Mouse (Mus musculus): ENCODE results near the gene Smarca2. TPM values are rescaled to one million over a fixed set of nuclear protein-coding genes. Genes with fewer than 3 reads are reported as not detected.
A peak's percentile ranks its signal among the peaks of the same experiment; 100 is the strongest.

Gene Smarca2
- polyA plus RNA-seq, 1 experiment from 2014 or later, result 60.0 TPM

DNA sequence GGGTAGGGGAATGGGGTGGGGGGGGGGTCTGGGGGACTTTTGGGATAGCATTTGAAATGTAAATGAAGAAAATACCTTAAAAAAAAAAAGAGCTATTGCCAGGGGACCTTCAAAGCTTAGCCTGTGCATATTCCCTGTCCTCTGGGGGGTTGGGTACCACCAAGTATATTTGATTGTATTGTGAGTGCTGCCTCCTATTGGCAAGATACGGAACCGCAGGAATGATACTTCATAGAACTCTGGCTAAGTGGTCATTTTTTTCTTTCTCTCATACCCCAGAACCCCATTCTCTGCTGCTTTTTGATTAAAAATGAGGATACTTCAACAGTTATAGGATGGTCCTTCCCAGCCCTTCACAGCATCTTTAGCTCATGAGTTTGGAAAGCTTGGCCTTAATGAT is 106.4 kb downstream of the Smarca2 start:
- H3K4me3 ChIP-seq (replicated peaks), result no peak overlapping the region
- no peaks in the 10 kb centered on the region for H3K4me1 ChIP-seq
- ATAC-seq (ENCODE audit: low FRiP score), result no peak
- 4% methylated on average over 2 of the region's 2 CpGs for WGBS
- H3K27me3 ChIP-seq, result no peaks in the 10 kb centered on the region; the same call in 1 of the 2 replicates
- no peak overlapping the region for H3K9ac ChIP-seq
- no peaks in the 10 kb centered on the region for H3K9me3 ChIP-seq
- no peak overlapping the region for H3K27ac ChIP-seq
- no peak overlapping the region for H3K4me2 ChIP-seq
- H3K36me3 ChIP-seq (replicated peaks), result no peaks in the 10 kb centered on the region

DNA sequence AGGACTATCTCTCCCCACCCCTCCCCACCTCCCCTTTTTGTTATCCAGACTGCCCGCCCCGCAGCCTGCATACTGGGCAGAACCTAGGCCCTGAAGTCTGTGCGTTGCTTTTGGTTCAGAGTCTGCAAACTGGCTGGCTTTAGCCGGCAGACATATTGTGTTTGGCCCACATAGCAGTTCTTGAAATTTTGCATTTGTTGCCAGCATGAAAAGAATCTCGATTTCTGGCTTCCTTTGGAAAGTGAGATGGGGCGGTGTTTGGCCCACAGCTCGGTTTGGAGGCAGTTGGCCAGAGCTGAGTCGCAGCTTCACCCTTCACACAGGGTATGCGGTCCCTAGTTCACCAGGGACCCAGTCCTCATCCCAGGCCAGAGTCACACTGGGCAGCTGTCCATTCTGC is 111.4 kb downstream of the Smarca2 start:
- no peaks in the 10 kb centered on the region for H3K36me3 ChIP-seq (replicated peaks)
- no peak for ATAC-seq (ENCODE audit: low FRiP score)
- no peaks in the 10 kb centered on the region for H3K9me3 ChIP-seq
- peaks cover 6% of the 10 kb centered on the region; the same call in 1 of the 2 replicates for H3K4me1 ChIP-seq
- H3K27ac ChIP-seq, result no peak overlapping the region
- H3K4me2 ChIP-seq, result no peak overlapping the region
- WGBS, result 85% methylated on average over 9 of the region's 9 CpGs
- no peak overlapping the region for H3K4me3 ChIP-seq (replicated peaks)
- no peaks in the 10 kb centered on the region for H3K27me3 ChIP-seq
- no peak overlapping the region for H3K9ac ChIP-seq

- no peak overlapping the region for H3K9ac ChIP-seq
- H3K27me3 ChIP-seq, result no peaks in the 10 kb centered on the region
- H3K9me3 ChIP-seq, result no peaks in the 10 kb centered on the region
- no peak overlapping the region for H3K4me2 ChIP-seq
- H3K27ac ChIP-seq, result no peak overlapping the region
- 44% methylated on average over 6 of the region's 6 CpGs for WGBS
- 0 out of 2 replicates have a peak, but pooled peaks have one; percentile 23 for ATAC-seq (ENCODE audit: low FRiP score)
- no peak overlapping the region for H3K4me3 ChIP-seq (replicated peaks)
- H3K36me3 ChIP-seq (replicated peaks), result no peaks in the 10 kb centered on the region
- H3K4me1 ChIP-seq, result peaks cover 6% of the 10 kb centered on the region; the same call in 1 of the 2 replicates
Observed at GRCm38 (mm10) chr19:26718221-26718620, 113.4 kb downstream of the Smarca2 start.

DNA sequence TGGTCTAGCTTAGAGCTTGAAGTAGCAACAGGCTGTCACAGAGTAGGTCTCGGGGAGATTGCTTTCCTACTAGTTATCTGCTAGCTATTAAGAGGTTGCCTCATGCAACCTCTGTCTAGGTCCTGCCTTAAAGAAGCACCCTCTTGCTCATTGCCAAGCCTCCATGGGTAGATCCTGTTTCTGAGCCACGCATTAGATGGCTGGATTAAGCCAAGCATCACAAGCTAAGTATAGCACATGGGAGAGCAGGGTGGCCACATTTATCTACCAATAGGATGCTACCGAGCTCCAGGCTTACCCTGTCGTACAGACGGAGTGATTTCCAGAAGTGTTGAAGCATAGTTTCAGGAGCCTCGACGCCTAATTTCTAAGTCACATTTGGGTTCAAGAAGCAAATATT is 114.3 kb downstream of the Smarca2 start:
- Histone ChIP-seq H3K4me1 (peaks cover 6% of the 10 kb centered on the region; the same call in 1 of the 2 replicates), H3K27me3 (no peaks in the 10 kb centered on the region), H3K4me2 (no peak overlapping the region), H3K9me3 (no peaks in the 10 kb centered on the region), H3K4me3 (replicated peaks) (no peak overlapping the region), H3K36me3 (replicated peaks) (no peaks in the 10 kb centered on the region), H3K9ac (no peak overlapping the region), H3K27ac (no peak overlapping the region)
- 94% methylated on average over 7 of the region's 7 CpGs for WGBS
- no peak for ATAC-seq (ENCODE audit: low FRiP score)

GRCm38 (mm10) chr19:26721741-26722140 is 116.9 kb downstream of the Smarca2 start:
- Histone ChIP-seq H3K9me3 (no peaks in the 10 kb centered on the region), H3K36me3 (replicated peaks) (no peaks in the 10 kb centered on the region), H3K9ac (no peak overlapping the region), H3K27me3 (no peaks in the 10 kb centered on the region), H3K4me2 (no peak overlapping the region), H3K4me1 (peaks cover 6% of the 10 kb centered on the region; the same call in 1 of the 2 replicates), H3K4me3 (replicated peaks) (no peak overlapping the region), H3K27ac (no peak overlapping the region)
- ATAC-seq (ENCODE audit: low FRiP score), result no peak
- 84% methylated on average over 6 of the region's 6 CpGs for WGBS

DNA sequence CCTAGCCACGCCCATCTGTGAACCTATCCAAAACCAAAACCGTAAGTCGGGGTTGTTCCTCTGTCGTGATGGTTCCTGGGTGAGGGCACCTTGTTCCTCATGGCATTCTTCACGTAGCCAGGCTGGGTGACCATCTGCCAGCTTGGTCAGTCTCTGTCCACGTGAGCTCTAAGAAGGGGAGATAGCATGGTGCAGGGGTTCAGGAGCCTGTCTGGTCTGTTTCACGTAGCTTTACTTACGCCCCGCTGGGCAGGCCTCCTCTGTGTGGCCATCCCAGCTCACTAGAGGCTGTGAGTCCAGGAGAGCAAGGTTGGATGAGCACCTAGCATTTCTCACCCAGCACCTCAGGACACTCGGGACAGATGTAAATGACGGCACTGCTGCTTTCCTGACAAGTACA is 119.0 kb downstream of the Smarca2 start:
- no peak overlapping the region for H3K27ac ChIP-seq
- WGBS, result 88% methylated on average over 11 of the region's 11 CpGs
- H3K4me3 ChIP-seq (replicated peaks), result no peak overlapping the region
- H3K9ac ChIP-seq, result no peak overlapping the region
- no peaks in the 10 kb centered on the region for H3K36me3 ChIP-seq (replicated peaks)
- no peak overlapping the region for H3K4me2 ChIP-seq
- no peak for ATAC-seq (ENCODE audit: low FRiP score)
- H3K27me3 ChIP-seq, result no peaks in the 10 kb centered on the region
- H3K4me1 ChIP-seq, result no peaks in the 10 kb centered on the region; the same call in 1 of the 2 replicates
- H3K9me3 ChIP-seq, result no peaks in the 10 kb centered on the region

GRCm38 (mm10) chr19:26724626-26725025 is 119.8 kb downstream of the Smarca2 start:
- ATAC-seq (ENCODE audit: low FRiP score), result no peak
- Histone ChIP-seq H3K4me2 (no peak overlapping the region), H3K9ac (no peak overlapping the region), H3K27me3 (no peaks in the 10 kb centered on the region), H3K4me1 (no peaks in the 10 kb centered on the region; the same call in 1 of the 2 replicates), H3K36me3 (replicated peaks) (no peaks in the 10 kb centered on the region), H3K4me3 (replicated peaks) (no peak overlapping the region), H3K9me3 (no peaks in the 10 kb centered on the region), H3K27ac (no peak overlapping the region)
- 94% methylated on average over 3 of the region's 3 CpGs for WGBS

DNA sequence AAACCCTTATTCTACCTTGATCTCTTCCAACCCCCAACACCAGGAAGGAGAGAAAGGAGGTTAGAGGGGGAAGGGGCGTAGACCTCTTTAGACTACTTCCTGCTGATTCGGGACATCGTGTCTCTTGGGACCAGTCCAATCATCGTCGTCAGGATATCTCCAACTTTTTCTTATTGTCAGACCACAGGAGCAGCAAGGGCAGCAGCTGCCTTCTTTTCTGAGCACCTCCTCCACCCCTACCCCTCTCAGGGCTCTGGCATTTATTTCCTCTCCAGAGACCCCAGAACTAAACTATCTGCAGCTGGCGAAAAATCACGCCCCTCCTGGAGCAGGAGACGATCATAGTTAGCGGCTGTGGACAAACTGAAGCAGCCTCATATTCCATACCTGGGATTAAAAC is 122.9 kb downstream of the Smarca2 start:
- WGBS, result 89% methylated on average over 9 of the region's 9 CpGs

DNA sequence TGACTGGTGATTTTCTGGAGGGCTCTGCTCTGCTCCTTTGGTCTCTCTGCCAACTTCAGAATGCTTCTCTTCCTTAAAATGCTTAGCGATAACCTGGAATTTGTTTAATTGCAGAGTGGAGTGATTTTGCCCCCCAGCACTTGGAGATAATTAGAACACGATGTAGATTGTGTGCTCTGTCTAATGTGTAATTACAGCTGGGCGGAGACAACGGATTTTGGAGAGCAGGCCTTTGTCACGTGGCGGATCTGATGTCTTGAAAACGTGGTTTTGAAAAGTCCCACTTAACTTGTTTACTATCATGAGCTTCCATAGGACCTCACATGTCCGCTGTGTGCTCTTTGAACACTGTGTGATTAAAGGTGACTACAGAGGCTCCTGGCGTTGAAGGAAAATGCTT is 125.6 kb downstream of the Smarca2 start:
- Histone ChIP-seq H3K9ac (no peak overlapping the region), H3K4me2 (no peak overlapping the region), H3K27me3 (no peaks in the 10 kb centered on the region), H3K36me3 (replicated peaks) (no peaks in the 10 kb centered on the region), H3K27ac (no peak overlapping the region), H3K4me1 (peaks cover 7% of the 10 kb centered on the region), H3K9me3 (no peaks in the 10 kb centered on the region), H3K4me3 (replicated peaks) (no peak overlapping the region)
- ATAC-seq (ENCODE audit: low FRiP score), result no peak
- WGBS, result 40% methylated on average over 9 of the region's 9 CpGs

More for the DNA sequence above, 122.9 kb downstream of the Smarca2 start:
- ATAC-seq (ENCODE audit: low FRiP score), result no peak
- no peak overlapping the region for H3K4me2 ChIP-seq
- no peak overlapping the region for H3K27ac ChIP-seq
- no peaks in the 10 kb centered on the region; the same call in 1 of the 2 replicates for H3K4me1 ChIP-seq
- no peak overlapping the region for H3K4me3 ChIP-seq (replicated peaks)
- no peak overlapping the region for H3K9ac ChIP-seq
- no peaks in the 10 kb centered on the region for H3K27me3 ChIP-seq
- H3K9me3 ChIP-seq, result no peaks in the 10 kb centered on the region
- no peaks in the 10 kb centered on the region for H3K36me3 ChIP-seq (replicated peaks)

DNA sequence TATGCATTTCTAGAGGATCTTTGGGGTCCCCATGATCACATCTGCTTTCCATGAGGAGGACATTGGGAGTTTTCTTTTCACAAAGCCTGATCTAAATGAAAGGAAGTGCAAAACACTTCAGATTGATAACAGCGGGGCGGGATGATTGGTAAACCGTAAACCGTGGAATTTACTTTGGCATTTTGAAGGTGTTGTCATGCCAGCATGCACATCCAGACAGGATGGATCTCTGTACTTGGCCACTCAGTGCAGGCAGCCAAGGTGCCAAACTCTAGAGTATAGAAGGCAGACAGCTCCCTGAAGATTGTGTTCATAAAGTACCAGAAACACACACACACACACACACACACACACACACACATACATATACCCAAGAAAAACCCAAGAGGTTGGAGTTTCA is 126.3 kb downstream of the Smarca2 start:
- no peak for ATAC-seq (ENCODE audit: low FRiP score)
- no peak overlapping the region for H3K4me3 ChIP-seq (replicated peaks)
- H3K27me3 ChIP-seq, result no peaks in the 10 kb centered on the region
- H3K9ac ChIP-seq, result no peak overlapping the region
- no peaks in the 10 kb centered on the region for H3K36me3 ChIP-seq (replicated peaks)
- 89% methylated on average over 4 of the region's 4 CpGs for WGBS
- H3K4me2 ChIP-seq, result no peak overlapping the region
- H3K4me1 ChIP-seq, result peaks cover 7% of the 10 kb centered on the region
- no peaks in the 10 kb centered on the region for H3K9me3 ChIP-seq
- no peak overlapping the region for H3K27ac ChIP-seq

DNA sequence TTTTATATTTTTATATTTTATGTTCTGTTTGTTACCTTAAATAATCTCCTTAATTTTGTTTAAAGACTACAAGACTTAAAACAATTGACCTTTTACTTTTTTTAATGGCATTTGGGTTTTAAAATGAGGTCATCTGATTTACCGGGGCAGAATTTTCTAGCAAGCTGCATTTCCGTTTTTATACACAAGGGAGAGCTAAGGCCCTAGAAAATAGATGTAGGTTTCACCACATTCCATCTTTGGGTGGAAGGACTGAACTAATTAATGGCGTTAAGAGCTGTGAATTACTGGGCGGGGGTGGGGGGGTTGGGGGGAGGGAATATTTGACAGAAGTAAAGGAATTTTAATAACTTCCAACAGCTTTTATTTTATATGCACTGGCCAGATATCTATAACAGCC is 127.0 kb downstream of the Smarca2 start:
- peaks cover 7% of the 10 kb centered on the region for H3K4me1 ChIP-seq
- no peak overlapping the region for H3K9ac ChIP-seq
- H3K27ac ChIP-seq, result no peak overlapping the region
- H3K36me3 ChIP-seq (replicated peaks), result no peaks in the 10 kb centered on the region
- H3K9me3 ChIP-seq, result no peaks in the 10 kb centered on the region
- no peak overlapping the region for H3K4me3 ChIP-seq (replicated peaks)
- peak; percentile 64; the same call in 1 of the 2 replicates for ATAC-seq (ENCODE audit: low FRiP score)
- 0 out of 2 replicates have a peak overlapping the region, but pooled peaks have one; percentile 9 for H3K4me2 ChIP-seq
- WGBS, result 5% methylated on average over 4 of the region's 4 CpGs
- H3K27me3 ChIP-seq, result no peaks in the 10 kb centered on the region

DNA sequence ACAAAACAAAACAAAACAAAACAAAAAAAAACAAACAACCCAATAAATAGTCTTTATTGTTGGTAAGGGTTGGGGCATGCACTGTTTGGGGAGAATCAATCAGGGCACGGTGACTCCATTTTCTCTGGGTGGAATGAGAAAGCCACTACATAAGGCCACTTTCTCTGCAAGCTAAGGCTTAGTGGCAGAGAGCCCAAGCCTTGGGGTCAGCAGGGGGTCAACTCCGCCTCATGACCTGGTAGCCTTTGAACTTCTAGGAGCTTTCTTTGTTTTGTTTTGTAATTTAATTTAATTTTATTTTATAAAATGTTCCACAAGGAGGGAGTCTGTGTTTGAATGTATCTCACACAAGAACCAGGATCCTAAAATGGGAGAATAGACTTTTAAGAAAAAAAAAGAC is 128.2 kb downstream of the Smarca2 start:
- Histone ChIP-seq H3K4me3 (replicated peaks) (no peak overlapping the region), H3K36me3 (replicated peaks) (no peaks in the 10 kb centered on the region), H3K9ac (no peak overlapping the region), H3K4me2 (no peak overlapping the region), H3K4me1 (peaks cover 7% of the 10 kb centered on the region), H3K27ac (no peak overlapping the region), H3K27me3 (no peaks in the 10 kb centered on the region), H3K9me3 (no peaks in the 10 kb centered on the region)
- ATAC-seq (ENCODE audit: low FRiP score), result no peak
- 49% methylated on average over 2 of the region's 2 CpGs for WGBS

DNA sequence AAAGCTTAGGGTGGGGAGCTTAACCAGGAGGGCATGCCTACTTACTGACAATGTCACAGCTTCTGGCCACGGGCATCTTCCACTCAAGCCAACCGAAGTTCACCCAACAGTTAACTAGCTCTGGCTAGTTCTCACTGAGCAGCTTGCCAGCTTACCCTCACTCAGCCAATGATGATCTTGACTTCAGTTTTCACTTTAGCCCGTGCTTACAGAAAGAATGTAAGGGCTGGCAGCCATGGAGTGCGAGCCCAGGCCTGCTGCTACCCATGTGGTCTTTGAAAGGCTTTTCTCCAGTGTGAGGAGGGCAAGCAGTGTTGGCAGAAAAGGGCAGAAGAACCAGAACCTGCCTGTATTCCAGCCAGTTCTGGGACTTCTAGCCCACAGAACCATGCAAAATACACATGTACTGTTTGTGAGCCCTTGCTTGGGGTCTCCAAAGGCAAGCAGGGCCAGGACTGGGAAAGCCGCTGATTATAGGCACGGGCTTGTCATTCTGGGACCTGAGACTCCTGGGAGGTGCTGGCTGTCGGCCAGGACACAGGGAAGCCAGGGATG is 128.8 kb downstream of the Smarca2 start:
- no peak overlapping the region for H3K27ac ChIP-seq
- no peak overlapping the region for H3K9ac ChIP-seq
- no peak for ATAC-seq (ENCODE audit: low FRiP score)

More for the DNA sequence above, 128.8 kb downstream of the Smarca2 start:
- Histone ChIP-seq H3K4me1 (peaks cover 7% of the 10 kb centered on the region), H3K4me2 (no peak overlapping the region), H3K36me3 (replicated peaks) (no peaks in the 10 kb centered on the region), H3K9me3 (no peaks in the 10 kb centered on the region), H3K27me3 (no peaks in the 10 kb centered on the region), H3K4me3 (replicated peaks) (no peak overlapping the region)
- WGBS, result 69% methylated on average over 7 of the region's 7 CpGs
